Mouse (Mus musculus) midbrain, embryonic 14.5 days (tissue): ENCODE results near the gene Colec11. TPM values are rescaled to one million over a fixed set of nuclear protein-coding genes. Genes with fewer than 3 reads are reported as not detected.
A peak's percentile ranks its signal among the peaks of the same experiment; 100 is the strongest.

ENCODE experiments used
- ATAC-seq: fragments of 200-750 bp; cut with Nextera tagmentation; 2 replicates; pipeline ENCODE4 v1.8.0; 2017; ENCODE audit warnings: moderate number of reproducible peaks, moderate library complexity; ENCODE audit not compliant: low FRiP score, low TSS enrichment
- DNase-seq: peaks from one replicate; pipeline ENCODE4 v3.0.0-alpha.2; 2015
- H3K27ac ChIP-seq: fragments of 300-500 bp; sonication (generic); replicated peaks from 2 replicates; pipeline ENCODE4 v1.5.1; 2014; ENCODE audit warnings: mild to moderate bottlenecking, low read depth, low read length, moderate library complexity
- H3K27me3 ChIP-seq: fragments of 300-500 bp; sonication (generic); 2 replicates; pipeline ENCODE4 v1.6.1; 2014; ENCODE audit warnings: low read length, control low read depth, mixed read lengths; ENCODE audit not compliant: control insufficient read depth, insufficient read depth
- H3K36me3 ChIP-seq: fragments of 300-500 bp; sonication (generic); 2 replicates; pipeline ENCODE4 v1.6.1; 2014; ENCODE audit warnings: low read length, control low read depth; ENCODE audit not compliant: control insufficient read depth, insufficient read depth
- H3K4me1 ChIP-seq: fragments of 300-500 bp; sonication (generic); 2 replicates; pipeline ENCODE4 v1.6.1; 2014; ENCODE audit warnings: mild to moderate bottlenecking, antibody characterized with exemption, low read length, control low read depth; ENCODE audit not compliant: control insufficient read depth, insufficient read depth
- H3K4me2 ChIP-seq: fragments of 300-500 bp; sonication (generic); 2 replicates; pipeline ENCODE4 v1.6.1; 2014; ENCODE audit warnings: mild to moderate bottlenecking, low read length, moderate library complexity
- H3K4me3 ChIP-seq: fragments of 300-500 bp; sonication (generic); replicated peaks from 2 replicates; pipeline ENCODE4 v1.5.1; 2014; ENCODE audit warnings: low read depth, low read length
- H3K9ac ChIP-seq: fragments of 300-500 bp; sonication (generic); replicated peaks from 2 replicates; pipeline ENCODE4 v1.6.1; 2014; ENCODE audit warnings: mild to moderate bottlenecking, low read length, moderate library complexity
- H3K9me3 ChIP-seq: fragments of 300-500 bp; sonication (generic); 2 replicates; pipeline ENCODE4 v1.6.1; 2016; ENCODE audit warnings: low read length, control low read depth, mixed read lengths; ENCODE audit not compliant: control insufficient read depth
- WGBS: fragments of 180-500 bp; shearing (Covaris S2); extraction: QIAGEN DNeasy Blood & Tissue Kit; methylation state at CpG from one replicate; pipeline ENCODE4 v1.1.7; 2014; 5-methylcytosine and 5-hydroxymethylcytosine counted together
- polyA plus RNA-seq: library from polyadenylated mRNA; unstranded; fragments of >200 nt; fragmentation: Nextera tagmentation; extraction: Ambion mirVana; gene quantifications from 2 replicates; pipeline ENCODE4 v1.2.1, GENCODE M21; 2014

Colec11 gene
- polyA plus RNA-seq, 1 experiment from 2014 or later: 0.93 TPM

GRCm38 (mm10) chr12:28590428-28590827 lies 32.7 kb downstream of the Colec11 start:
- 53% methylated on average over 13 of the region's 13 CpGs for WGBS
- no peaks in the 10 kb centered on the region for H3K9me3 ChIP-seq
- no peak overlapping the region for H3K4me2 ChIP-seq
- H3K9ac ChIP-seq: no peak overlapping the region
- H3K27me3 ChIP-seq: no peaks in the 10 kb centered on the region
- peak overlapping the region; percentile 73 for H3K27ac ChIP-seq
- H3K4me1 ChIP-seq: peaks cover 13% of the 10 kb centered on the region
- ATAC-seq (no peak), DNase-seq (no peak)
- H3K4me3 ChIP-seq: no peak overlapping the region
- no peaks in the 10 kb centered on the region for H3K36me3 ChIP-seq

DNA sequence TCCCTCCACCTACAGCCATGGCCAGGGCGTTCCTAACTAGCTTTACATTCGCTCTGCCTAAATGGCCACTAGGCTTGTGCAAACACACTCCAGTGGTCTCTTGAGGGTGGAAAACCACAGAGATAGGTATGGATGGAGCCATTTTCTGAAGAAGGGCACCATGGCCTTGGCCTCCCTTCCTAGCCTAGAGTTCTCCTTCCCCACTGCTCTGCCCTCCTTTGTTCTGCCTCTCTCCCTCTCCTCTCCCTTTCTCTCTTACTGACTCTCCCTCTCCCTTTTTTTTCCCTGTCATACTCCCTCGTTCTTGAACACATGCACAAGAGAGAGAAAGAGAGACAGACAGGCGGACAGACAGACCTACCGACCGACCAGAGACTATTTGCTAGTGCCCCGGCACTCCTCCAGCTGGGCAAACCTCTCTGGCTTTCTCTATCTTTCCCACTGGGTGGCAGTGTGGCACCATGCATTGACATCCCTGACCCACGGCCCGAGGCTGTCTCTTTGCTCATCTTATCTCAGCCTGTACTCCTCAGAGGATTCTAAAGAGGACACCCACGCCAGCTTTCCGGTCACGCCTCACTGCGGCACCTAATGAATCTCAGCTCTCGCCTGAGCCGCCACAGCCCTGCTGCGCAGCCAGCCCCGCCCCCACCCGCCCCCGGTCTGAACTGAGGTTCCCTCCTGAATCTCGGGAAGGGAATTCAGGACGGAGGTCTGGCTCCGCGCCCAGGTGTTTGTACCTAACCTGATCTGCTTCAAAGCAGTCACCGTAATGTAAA lies 33.9 kb downstream of the Colec11 start:
- WGBS: 8% methylated on average over 24 of the region's 24 CpGs
- Histone ChIP-seq H3K4me2 (peak overlapping the region; percentile 48), H3K9me3 (no peaks in the 10 kb centered on the region), H3K36me3 (no peaks in the 10 kb centered on the region), H3K27me3 (no peaks in the 10 kb centered on the region), H3K4me3 (peak overlapping the region; percentile 18; the same call in 1 of the 2 replicates), H3K9ac (peak overlapping the region; percentile 23), H3K27ac (peak overlapping the region; percentile 73), H3K4me1 (peaks cover 13% of the 10 kb centered on the region)
- peak; percentile 94 for ATAC-seq
- DNase-seq: peak; percentile 95

GRCm38 (mm10) chr12:28587949-28588348 lies 35.2 kb downstream of the Colec11 start:
- no peaks in the 10 kb centered on the region for H3K9me3 ChIP-seq
- no peak overlapping the region for H3K4me3 ChIP-seq
- no peaks in the 10 kb centered on the region for H3K27me3 ChIP-seq
- no peaks in the 10 kb centered on the region for H3K36me3 ChIP-seq
- H3K9ac ChIP-seq: no peak overlapping the region
- H3K4me1 ChIP-seq: peaks cover 13% of the 10 kb centered on the region
- ATAC-seq (no peak), DNase-seq (peak; percentile 78)
- H3K27ac ChIP-seq: peak overlapping the region; percentile 70
- H3K4me2 ChIP-seq: no peak overlapping the region; the same call in 1 of the 2 replicates
- 38% methylated on average over 6 of the region's 6 CpGs for WGBS

DNA sequence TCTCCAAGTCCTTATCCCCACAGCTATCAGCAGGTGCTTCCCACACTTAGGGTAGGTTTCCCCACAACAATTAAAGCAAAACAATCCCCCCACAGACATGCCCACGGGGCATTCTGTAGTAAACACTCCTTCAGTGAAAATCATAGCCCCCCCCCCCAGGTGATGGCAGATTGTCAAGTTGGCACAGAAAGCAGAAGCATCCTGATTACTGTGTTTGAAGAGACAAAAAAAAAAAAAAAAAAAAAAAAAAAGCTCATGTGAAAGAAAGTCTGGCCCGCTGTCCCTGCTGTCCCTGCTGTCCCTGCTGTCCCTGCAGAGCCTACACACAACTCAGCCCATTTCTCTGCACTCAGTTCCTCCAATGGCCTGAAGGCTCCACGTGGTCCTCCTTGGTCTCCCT lies 39.1 kb downstream of the Colec11 start:
- no peak overlapping the region for H3K4me2 ChIP-seq
- ATAC-seq: no peak
- 63% methylated on average over 3 of the region's 3 CpGs for WGBS

DNA sequence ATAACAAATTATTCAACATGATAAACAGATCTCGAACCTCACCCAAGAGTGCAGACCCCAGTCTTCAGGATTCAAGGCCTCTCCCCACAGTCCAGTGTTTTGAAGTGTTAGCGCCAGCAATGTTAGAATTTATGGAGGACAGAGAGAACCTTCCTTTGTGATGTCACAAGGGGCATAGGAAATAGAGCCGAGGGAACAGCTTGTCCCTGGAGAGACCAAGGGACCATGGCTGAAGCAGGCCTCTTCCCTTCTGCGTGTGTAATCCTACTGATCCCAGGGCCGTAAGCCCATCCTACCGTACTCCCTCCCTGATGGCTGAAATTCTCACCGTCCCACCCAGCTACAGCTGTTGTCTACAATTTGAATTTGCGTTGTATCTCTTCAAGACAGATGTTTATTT lies 40.8 kb downstream of the Colec11 start, which contains the start of gene Allc:
Gene Allc, minus strand, starts transcription at position 101 of the 400 bp plus-strand sequence.
- DNase-seq: no peak
- Histone ChIP-seq H3K4me1 (no peaks in the 10 kb centered on the region), H3K4me2 (no peak within 1 kb of the TSS), H3K9ac (no peak within 1 kb of the TSS), H3K27me3 (no peaks in the 10 kb centered on the region), H3K9me3 (no peaks in the 10 kb centered on the region), H3K27ac (no peak within 1 kb of the TSS), H3K36me3 (no peaks in the 10 kb centered on the region), H3K4me3 (no peak within 1 kb of the TSS)
- ATAC-seq: no peak
- whole genome bisulfite sequencing: 89% methylated on average over 8 of the region's 8 CpGs

More for the DNA sequence above, 39.1 kb downstream of the Colec11 start:
- no peaks in the 10 kb centered on the region for H3K27me3 ChIP-seq
- no peaks in the 10 kb centered on the region for H3K9me3 ChIP-seq
- H3K27ac ChIP-seq: no peak overlapping the region
- peaks cover 11% of the 10 kb centered on the region for H3K4me1 ChIP-seq
- H3K4me3 ChIP-seq: no peak overlapping the region
- H3K9ac ChIP-seq: no peak overlapping the region
- no peak for DNase-seq
- H3K36me3 ChIP-seq: no peaks in the 10 kb centered on the region

DNA sequence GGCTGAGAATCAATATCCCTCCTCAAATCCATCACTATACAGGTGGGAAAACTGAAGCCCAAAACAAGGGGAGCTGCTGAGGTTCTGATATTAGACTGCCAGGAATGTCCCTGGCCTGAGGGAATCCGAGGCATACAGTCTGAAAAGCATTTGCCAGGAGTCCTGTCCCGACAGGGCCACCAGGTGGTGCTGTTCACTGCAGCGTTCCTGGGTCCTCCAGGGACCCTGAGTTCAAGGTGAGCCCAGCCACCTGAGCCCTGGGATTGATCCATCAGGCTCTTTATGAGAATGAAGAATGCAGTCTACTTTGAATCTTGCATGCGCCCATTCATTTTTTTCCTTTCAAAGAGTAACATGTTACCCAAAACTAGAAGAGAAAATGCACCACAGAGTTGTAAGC lies 44.0 kb downstream of the Colec11 start:
- Histone ChIP-seq H3K27me3 (no peaks in the 10 kb centered on the region), H3K4me3 (no peak overlapping the region), H3K9ac (no peak overlapping the region), H3K4me1 (no peaks in the 10 kb centered on the region), H3K9me3 (no peaks in the 10 kb centered on the region), H3K4me2 (no peak overlapping the region), H3K36me3 (no peaks in the 10 kb centered on the region), H3K27ac (no peak overlapping the region)
- ATAC-seq (no peak), DNase-seq (no peak)
- 35% methylated on average over 4 of the region's 4 CpGs for WGBS

DNA sequence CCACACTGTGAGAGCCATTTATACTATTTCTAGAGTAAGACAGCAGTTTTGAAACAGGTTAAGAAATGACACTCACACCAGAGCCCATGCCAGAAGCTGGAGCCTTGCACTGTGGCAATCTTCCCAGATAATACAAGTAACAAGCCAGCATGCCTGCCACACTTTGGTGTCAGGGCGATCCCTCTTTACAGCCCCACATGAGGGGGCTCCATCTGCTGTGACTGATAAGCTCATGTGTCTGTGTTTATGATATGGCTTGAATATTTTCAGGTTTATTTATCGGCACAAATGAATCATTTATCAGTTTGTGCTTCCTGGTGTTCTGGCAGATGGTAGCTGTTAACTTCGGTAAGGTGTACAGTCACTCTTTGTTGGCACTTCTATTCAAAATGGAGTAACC lies 45.0 kb downstream of the Colec11 start:
- H3K4me3 ChIP-seq: no peak overlapping the region
- no peaks in the 10 kb centered on the region for H3K36me3 ChIP-seq
- no peak overlapping the region for H3K4me2 ChIP-seq
- 91% methylated on average over 3 of the region's 3 CpGs for WGBS
- ATAC-seq (no peak), DNase-seq (no peak)
- H3K4me1 ChIP-seq: no peaks in the 10 kb centered on the region
- H3K9ac ChIP-seq: no peak overlapping the region
- no peaks in the 10 kb centered on the region for H3K9me3 ChIP-seq
- no peaks in the 10 kb centered on the region for H3K27me3 ChIP-seq
- no peak overlapping the region for H3K27ac ChIP-seq

GRCm38 (mm10) chr12:28575366-28576070 lies 47.7 kb downstream of the Colec11 start:
- Histone ChIP-seq H3K9ac (no peak overlapping the region), H3K4me2 (no peak overlapping the region), H3K27ac (no peak overlapping the region), H3K27me3 (no peaks in the 10 kb centered on the region), H3K4me3 (no peak overlapping the region), H3K4me1 (no peaks in the 10 kb centered on the region), H3K36me3 (no peaks in the 10 kb centered on the region), H3K9me3 (no peaks in the 10 kb centered on the region)
- no peak for DNase-seq
- WGBS: 78% methylated on average over 6 of the region's 6 CpGs
- no peak for ATAC-seq
